Comparison of ENCODE assay signal across 27 mouse cellular contexts in the genomic region with DNA sequence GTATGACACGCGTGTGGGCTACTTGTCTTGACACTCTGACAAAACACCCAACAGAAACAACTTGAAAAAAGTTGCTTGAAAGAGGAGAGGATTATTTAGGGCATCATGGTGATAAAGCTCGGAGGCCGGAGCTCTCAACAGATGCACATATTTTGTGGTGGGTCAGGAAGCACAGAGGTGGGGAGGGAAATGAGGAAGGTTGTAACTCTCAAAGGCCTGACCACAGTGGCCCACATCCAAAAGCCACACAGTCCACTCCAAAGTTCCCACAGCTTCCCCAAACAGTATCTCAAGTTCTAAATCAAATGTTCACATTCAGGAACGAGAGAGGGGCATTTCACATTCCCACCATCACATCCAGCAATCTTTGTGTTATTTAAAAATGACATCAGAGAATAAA. TPM values are rescaled to one million over a fixed set of nuclear protein-coding genes. Genes with fewer than 3 reads are reported as not detected.
DNase-seq lines count a peak whose midpoint lies in the region; ATAC-seq lines count a peak whose summit lies in the region.
"Had no signal": no experiment of that assay in that cellular context is flagged by ENCODE, and none has a peak within 500 bp of the region (broad histone marks: within the 10 kb centered on the region; RNA-seq: fewer than 3 reads in every experiment).

No protein-coding gene starts in this region.

- no peak overlapping the region for H3K4me2 ChIP-seq in forebrain, embryonic 11.5 days (ENCODE audit: low read depth, low read length, severe bottlenecking)
- H3K4me2 ChIP-seq: embryonic facial prominence, embryonic 12.5 days; embryonic facial prominence, embryonic 15.5 days; forebrain, embryonic 13.5 days; heart, embryonic 13.5 days; hindbrain, embryonic 12.5 days; hindbrain, embryonic 15.5 days had no signal

- no peak overlapping the region for H3K9ac ChIP-seq in forebrain, embryonic 11.5 days (ENCODE audit: low read length)
- H3K9ac ChIP-seq: embryonic facial prominence, embryonic 12.5 days; embryonic facial prominence, embryonic 15.5 days; forebrain, embryonic 13.5 days; heart, embryonic 13.5 days; hindbrain, embryonic 12.5 days; hindbrain, embryonic 15.5 days had no signal

- WGBS in forebrain, embryonic 11.5 days = 87% methylated on average over 5 of the region's 5 CpGs
- 92% methylated on average over 5 of the region's 5 CpGs for WGBS in forebrain, embryonic 10.5 days

- no peaks in the 10 kb centered on the region for H3K36me3 ChIP-seq in forebrain, embryonic 11.5 days (ENCODE audit: control insufficient read depth, insufficient read depth, low read length)
- H3K36me3 ChIP-seq in forebrain, embryonic 10.5 days (replicated peaks) = no peaks in the 10 kb centered on the region
- H3K36me3 ChIP-seq: embryonic facial prominence, embryonic 12.5 days; embryonic facial prominence, embryonic 15.5 days; hindbrain, embryonic 12.5 days; hindbrain, embryonic 15.5 days had no signal

- H3K4me1 ChIP-seq in forebrain, embryonic 11.5 days (replicated peaks; ENCODE audit: control insufficient read depth, insufficient read depth, low read length) = peaks cover 8% of the 10 kb centered on the region; the same call in 1 of the 2 replicates
- H3K4me1 ChIP-seq in forebrain, embryonic 10.5 days = peaks cover 15% of the 10 kb centered on the region

- no peaks in the 10 kb centered on the region for H3K27me3 ChIP-seq in forebrain, embryonic 11.5 days (ENCODE audit: control insufficient read depth, insufficient read depth, low read length)
- H3K27me3 ChIP-seq in forebrain, embryonic 10.5 days (ENCODE audit: poor library complexity, severe bottlenecking) = no peaks in the 10 kb centered on the region
- H3K27me3 ChIP-seq: embryonic facial prominence, embryonic 12.5 days; embryonic facial prominence, embryonic 15.5 days; forebrain, embryonic 13.5 days; heart, embryonic 13.5 days; hindbrain, embryonic 12.5 days; hindbrain, embryonic 15.5 days had no signal

- peaks cover 2% of the 10 kb centered on the region; the same call in 1 of the 2 replicates for H3K9me3 ChIP-seq in forebrain, embryonic 11.5 days (ENCODE audit: control insufficient read depth, low read length)
- peaks cover 9% of the 10 kb centered on the region for H3K9me3 ChIP-seq in forebrain, embryonic 10.5 days

- peak; percentile 13 for DNase-seq in forebrain, embryonic 11.5 days (ENCODE audit: low spot score)
- no peak for DNase-seq in forebrain, embryonic 10.5 days (ENCODE audit: extremely low spot score, low spot score)
- DNase-seq in 416B (ENCODE audit: low read depth) = peak; percentile 85
- DNase-seq in embryo, embryonic 10 days (ENCODE audit: low spot score) = no peak
- DNase-seq in gastrocnemius, postnatal 10 days = no peak
- DNase-seq in urinary bladder, adult 2 months (ENCODE audit: low spot score) = no peak
- DNase-seq: adrenal gland, adult 8-10 months; adrenal gland, postnatal 25 days; B cell, adult 2 months; cerebellum, adult 11-12 months; cerebellum, adult 8-10 months; cerebellum, postnatal 10 days; cerebellum, postnatal 36 days; gastrocnemius, postnatal 14 days; heart, adult 18-20 months; heart, postnatal 14 days; heart, postnatal 4 days had no signal

- no peak overlapping the region for H3K4me3 ChIP-seq in forebrain, embryonic 11.5 days (ENCODE audit: low read depth, low read length)
- no peak overlapping the region for H3K4me3 ChIP-seq in forebrain, embryonic 10.5 days
- H3K4me3 ChIP-seq: embryonic facial prominence, embryonic 12.5 days; embryonic facial prominence, embryonic 15.5 days; forebrain, embryonic 13.5 days; heart, embryonic 13.5 days; hindbrain, embryonic 12.5 days; hindbrain, embryonic 15.5 days had no signal

- H3K27ac ChIP-seq in forebrain, embryonic 11.5 days (ENCODE audit: low read depth, low read length) = no peak overlapping the region
- no peak overlapping the region for H3K27ac ChIP-seq in forebrain, embryonic 10.5 days
- H3K27ac ChIP-seq: embryonic facial prominence, embryonic 12.5 days; embryonic facial prominence, embryonic 15.5 days; forebrain, embryonic 13.5 days; heart, embryonic 13.5 days; hindbrain, embryonic 12.5 days; hindbrain, embryonic 15.5 days had no signal

- no peak for ATAC-seq in forebrain, embryonic 11.5 days (replicated peaks; ENCODE audit: low FRiP score)
- ATAC-seq in common myeloid progenitor, adult 5-6 weeks (replicated peaks; ENCODE audit: low read depth, poor library complexity, severe bottlenecking) = peak; percentile 97
- ATAC-seq in megakaryocyte, adult 5-6 weeks (ENCODE audit: poor library complexity, severe bottlenecking) = peak; percentile 69
- ATAC-seq: activated CD4-positive, CD25-positive, alpha-beta regulatory T cell, adult 4 months; forebrain, embryonic 13.5 days; forebrain, embryonic 16.5 days had no signal

RNA-seq across cellular contexts. Expression of gene Traf3ip2, which starts 11.7 kb away (rescaled TPM):
- 3.8 and 5.4 TPM in 2 replicates for polyA plus RNA-seq in forebrain, embryonic 11.5 days (2014; fragmentation: Nextera tagmentation; extraction: Ambion mirVana)
- polyA plus RNA-seq in forebrain, embryonic 10.5 days (2016; fragmentation: Nextera tagmentation; extraction: Ambion mirVana) = 10.3 and 11.7 TPM in 2 replicates
- 3.8 and 4.0 TPM in 2 replicates for total RNA-seq in common myeloid progenitor, adult 5-6 weeks (2017)
- total RNA-seq in megakaryocyte, adult 5-6 weeks (2015) = 8.8 and 12.3 TPM in 2 replicates
- total RNA-seq in megakaryocyte, adult 5-6 weeks (2017) = 1.7 and 2.9 TPM in 2 replicates
- 1 to 10 TPM; 5.9 to 6.0 TPM for total RNA-seq in gastrocnemius, postnatal 10 days (2021)
- polyA plus RNA-seq in urinary bladder, adult 2 months (2012; rRNA removed) = 43.9 and 49.0 TPM in 2 replicates

Comparison
In these comparisons a context has a peak if more than half of its experiments do, and no peak if none do; other contexts are left out.
1. DNase-seq: peak in forebrain, embryonic 11.5 days (single experiment) and 416B (single experiment); none in forebrain, embryonic 10.5 days (single experiment), embryo, embryonic 10 days (single experiment), gastrocnemius, postnatal 10 days (single experiment) and urinary bladder, adult 2 months (single experiment).